ENCODE assay signal across 8 mouse cellular contexts in genomic region chr3:89390699-89391662, GRCm38 (mm10). TPM values are rescaled to one million over a fixed set of nuclear protein-coding genes. Genes with fewer than 3 reads are reported as not detected.
A peak's percentile ranks its signal among the peaks of the same experiment; 100 is the strongest.
DNase-seq lines count a peak whose midpoint lies in the region; ATAC-seq and TF ChIP-seq lines count a peak whose summit lies in the region.

No protein-coding gene starts in this region.

- H3K36me3 ChIP-seq in CH12.LX (replicated peaks in 1 of 2; ENCODE audit: control insufficient read depth in 1 of 2, insufficient read depth in 1 of 2, low read length in 1 of 2): peaks cover 0 to 4% of the 10 kb centered on the region in 2 experiments
- no peaks in the 10 kb centered on the region for H3K36me3 ChIP-seq in embryonic facial prominence, embryonic 12.5 days
- H3K36me3 ChIP-seq in hindbrain, embryonic 14.5 days (replicated peaks; ENCODE audit: control insufficient read depth, insufficient read depth): no peaks in the 10 kb centered on the region
- H3K36me3 ChIP-seq in lung, postnatal 0 days (ENCODE audit: insufficient read depth, low read length): no peaks in the 10 kb centered on the region

- peaks cover 6 to 53% of the 10 kb centered on the region in 2 experiments for H3K4me1 ChIP-seq in CH12.LX (ENCODE audit: control insufficient read depth in 1 of 2, insufficient read depth in 2 of 2)
- H3K4me1 ChIP-seq in embryonic facial prominence, embryonic 12.5 days: peaks cover 60% of the 10 kb centered on the region
- H3K4me1 ChIP-seq in hindbrain, embryonic 14.5 days (replicated peaks; ENCODE audit: control insufficient read depth, insufficient read depth, low read length): peaks cover 41% of the 10 kb centered on the region
- peaks cover 24% of the 10 kb centered on the region for H3K4me1 ChIP-seq in lung, postnatal 0 days (ENCODE audit: insufficient read depth, low read depth, low read length)

- in situ Hi-C loops in CH12.LX (cut with MboI; ENCODE audit: low pct_ligation_motif_present, low pct_unique_long_range_greater_than_20kb, low sequenced_read_pairs): no loop called here

- no peaks in the 10 kb centered on the region for H3K9me3 ChIP-seq in CH12.LX (replicated peaks; ENCODE audit: low read length)
- no peaks in the 10 kb centered on the region for H3K9me3 ChIP-seq in embryonic facial prominence, embryonic 12.5 days
- no peaks in the 10 kb centered on the region for H3K9me3 ChIP-seq in hindbrain, embryonic 14.5 days (ENCODE audit: control insufficient read depth, low read length)
- H3K9me3 ChIP-seq in lung, postnatal 0 days (ENCODE audit: low read length): no peaks in the 10 kb centered on the region

- TF ChIP-seq POLR2A in CH12.LX (IDR thresholded peaks at IDR 0.05; ENCODE audit: low read depth, low read length): no peak; the same call in 1 of the 2 replicates

- H3K4me2 ChIP-seq in CH12.LX (ENCODE audit: insufficient read depth, low read depth, poor library complexity, severe bottlenecking): peak overlapping the region; percentile 79
- H3K4me2 ChIP-seq in embryonic facial prominence, embryonic 12.5 days (replicated peaks): peak overlapping the region; percentile 97
- H3K4me2 ChIP-seq in hindbrain, embryonic 14.5 days (replicated peaks): peak overlapping the region; percentile 100
- H3K4me2 ChIP-seq in lung, postnatal 0 days (replicated peaks; ENCODE audit: low read depth, low read length): peak overlapping the region; percentile 99

- no peak for ATAC-seq in embryonic facial prominence, embryonic 12.5 days (ENCODE audit: insufficient number of reproducible peaks, insufficient read depth, low FRiP score, low TSS enrichment)
- no peak for ATAC-seq in hindbrain, embryonic 14.5 days (ENCODE audit: low FRiP score)
- no peak for ATAC-seq in lung, postnatal 0 days

- H3K4me3 ChIP-seq in CH12.LX (replicated peaks in 1 of 3; ENCODE audit: low read depth in 2 of 3, low read length in 2 of 3, poor library complexity in 1 of 3): peak overlapping the region; percentile 60 to 86 (median 85)
- H3K4me3 ChIP-seq in embryonic facial prominence, embryonic 12.5 days: peak overlapping the region; percentile 50
- peak overlapping the region; percentile 48 for H3K4me3 ChIP-seq in hindbrain, embryonic 14.5 days (replicated peaks; ENCODE audit: low read length)
- H3K4me3 ChIP-seq in lung, postnatal 0 days (ENCODE audit: low read depth, low read length): peak overlapping the region; percentile 78

- peak; percentile 61 to 82 for DNase-seq in adrenal gland, adult (ENCODE audit: inconsistent age in 2 of 2, low spot score in 1 of 2)
- no peak for DNase-seq in adrenal gland, adult 8-10 months
- peak; percentile 67 for DNase-seq in CH12.LX (ENCODE audit: extremely low read depth)
- no peak for DNase-seq in hindbrain, embryonic 14.5 days (ENCODE audit: low spot score)
- peak; percentile 32 for DNase-seq in lung, postnatal 0 days (ENCODE audit: low spot score)
- DNase-seq in testis, postnatal 10 days (ENCODE audit: low spot score): peak; percentile 69
- no peak for DNase-seq in gastrocnemius, postnatal 4 days (ENCODE audit: low spot score in 2 of 2)

- no peak for TF ChIP-seq EP300 in CH12.LX (IDR thresholded peaks at IDR 0.05; ENCODE audit: low read length)
- TF ChIP-seq EP300 in lung, postnatal 0 days (IDR thresholded peaks at IDR 0.05): no peak

- dilution Hi-C loops in CH12.LX (cut with MboI; ENCODE audit: extremely low pct_ligation_motif_present, extremely low pct_unique_long_range_greater_than_20kb, low sequenced_read_pairs): no loop called here

- H3K27me3 ChIP-seq in CH12.LX (replicated peaks): no peaks in the 10 kb centered on the region
- peaks cover 26% of the 10 kb centered on the region for H3K27me3 ChIP-seq in embryonic facial prominence, embryonic 12.5 days
- peaks cover 28% of the 10 kb centered on the region for H3K27me3 ChIP-seq in hindbrain, embryonic 14.5 days (ENCODE audit: control insufficient read depth, insufficient read depth, low read length)
- no peaks in the 10 kb centered on the region for H3K27me3 ChIP-seq in lung, postnatal 0 days (replicated peaks; ENCODE audit: insufficient read depth, low read length)

- H3K9ac ChIP-seq in CH12.LX (ENCODE audit: insufficient read depth, low read depth): peak overlapping the region; percentile 97
- peak overlapping the region; percentile 53 for H3K9ac ChIP-seq in embryonic facial prominence, embryonic 12.5 days
- H3K9ac ChIP-seq in hindbrain, embryonic 14.5 days: peak overlapping the region; percentile 71
- H3K9ac ChIP-seq in lung, postnatal 0 days (replicated peaks; ENCODE audit: low read depth): peak overlapping the region; percentile 77

- no peak for TF ChIP-seq RAD21 in CH12.LX (IDR thresholded peaks at IDR 0.05; ENCODE audit: low read depth, low read length)

- 6% methylated on average over 19 of the region's 19 CpGs for WGBS in embryonic facial prominence, embryonic 12.5 days
- WGBS in hindbrain, embryonic 14.5 days: 11% methylated on average over 19 of the region's 19 CpGs
- WGBS in lung, postnatal 0 days: 13% methylated on average over 19 of the region's 19 CpGs

- peak overlapping the region; percentile 99 for H3K27ac ChIP-seq in CH12.LX (ENCODE audit: insufficient read depth, low read depth)
- no peak overlapping the region for H3K27ac ChIP-seq in embryonic facial prominence, embryonic 12.5 days
- H3K27ac ChIP-seq in hindbrain, embryonic 14.5 days: no peak overlapping the region
- peak overlapping the region; percentile 97 for H3K27ac ChIP-seq in lung, postnatal 0 days (ENCODE audit: low read length)

- H3K79me2 ChIP-seq in CH12.LX (replicated peaks; ENCODE audit: control insufficient read depth, extremely low read depth, insufficient read depth, poor library complexity, severe bottlenecking): peaks cover 32% of the 10 kb centered on the region

- TF ChIP-seq CTCF in CH12.LX (conservative IDR thresholded peaks at IDR 0.05 in 1 of 2, IDR thresholded peaks at IDR 0.05 in 1 of 2; ENCODE audit: low read depth in 2 of 2, low read length in 2 of 2): no peak
- no peak for TF ChIP-seq CTCF in lung, postnatal 0 days (IDR thresholded peaks at IDR 0.05)

TF ChIP-seq in CH12.LX, 34 proteins besides CTCF, POLR2A, EP300 and RAD21 (continues in another document):
- TF ChIP-seq ETS1 (conservative IDR thresholded peaks at IDR 0.05; ENCODE audit: low read depth, low read length): no peak
- TF ChIP-seq UBTF (IDR thresholded peaks at IDR 0.05; ENCODE audit: low read depth, low read length): no peak
- no peak for TF ChIP-seq CHD1 (IDR thresholded peaks at IDR 0.05; ENCODE audit: low read depth, low read length)
- TF ChIP-seq GABPA (IDR thresholded peaks at IDR 0.05; ENCODE audit: insufficient replicate concordance, low read depth, low read length): no peak

RNA-seq across cellular contexts. Expression of gene Zbtb7b, which starts 3.6 kb away (rescaled TPM):
- total RNA-seq in adrenal gland, adult 8-10 months (2022): 10 to 100 TPM; 59.9 to 98.9 (median 77.9) TPM
- total RNA-seq in CH12.LX (2012; rRNA removed) (31.6 and 34.2 TPM in 2 replicates), CH12.LX (2014; rRNA removed) (11.9 and 12.7 TPM in 2 replicates)
- 27.6 and 32.4 TPM in 2 replicates for polyA plus RNA-seq in CH12.LX (2012; ENCODE audit: insufficient read length, low read depth)
- 0.83 and 1.9 TPM in 2 replicates for polyA plus RNA-seq in embryonic facial prominence, embryonic 12.5 days (2016; fragmentation: Nextera tagmentation; extraction: Ambion mirVana)
- polyA plus RNA-seq in hindbrain, embryonic 14.5 days (2014; fragmentation: Nextera tagmentation; extraction: Ambion mirVana): 0.46 and 1.1 TPM in 2 replicates
- 6.4 and 7.3 TPM in 2 replicates for polyA plus RNA-seq in lung, postnatal 0 days (2015; fragmentation: Nextera tagmentation; extraction: Ambion mirVana)
- total RNA-seq in gastrocnemius, postnatal 4 days (2021): 10 to 100 TPM; 14.1 to 23.9 TPM

RNA-seq across cellular contexts. Expression of gene Lenep, which starts 11.6 kb away (rescaled TPM):
- total RNA-seq in adrenal gland, adult 8-10 months (2022): 1 to 10 TPM in 2 of 4 experiments, under 1 TPM in 1, not detected in 1; 0.22 to 3.1 (median 1.3) TPM
- not detected in 2 replicates for total RNA-seq in CH12.LX (2012; rRNA removed)
- total RNA-seq in CH12.LX (2014; rRNA removed): not detected in 2 replicates
- polyA plus RNA-seq in CH12.LX (2012; ENCODE audit: insufficient read length, low read depth): not detected in 2 replicates
- polyA plus RNA-seq in embryonic facial prominence, embryonic 12.5 days (2016; fragmentation: Nextera tagmentation; extraction: Ambion mirVana): 0.09 and 0.64 TPM in 2 replicates
- polyA plus RNA-seq in hindbrain, embryonic 14.5 days (2014; fragmentation: Nextera tagmentation; extraction: Ambion mirVana): not detected in 2 replicates
- not detected in 2 replicates for polyA plus RNA-seq in lung, postnatal 0 days (2015; fragmentation: Nextera tagmentation; extraction: Ambion mirVana)
- under 1 TPM in 1 of 2 experiments, not detected in 1; 0.83 TPM for total RNA-seq in gastrocnemius, postnatal 4 days (2021)

RNA-seq across cellular contexts. Expression of gene Flad1, which starts 20.7 kb away (rescaled TPM):
- total RNA-seq in adrenal gland, adult 8-10 months (2022): 10 to 100 TPM; 25.7 to 39.9 (median 33.0) TPM
- total RNA-seq in CH12.LX (2012; rRNA removed): 26.9 and 29.0 TPM in 2 replicates
- 28.7 and 31.1 TPM in 2 replicates for total RNA-seq in CH12.LX (2014; rRNA removed)
- polyA plus RNA-seq in CH12.LX (2012; ENCODE audit: insufficient read length, low read depth): 25.9 and 26.0 TPM in 2 replicates
- 30.3 TPM in 2 replicates for polyA plus RNA-seq in embryonic facial prominence, embryonic 12.5 days (2016; fragmentation: Nextera tagmentation; extraction: Ambion mirVana)
- polyA plus RNA-seq in hindbrain, embryonic 14.5 days (2014; fragmentation: Nextera tagmentation; extraction: Ambion mirVana): 30.8 and 33.4 TPM in 2 replicates
- polyA plus RNA-seq in lung, postnatal 0 days (2015; fragmentation: Nextera tagmentation; extraction: Ambion mirVana): 17.9 and 18.2 TPM in 2 replicates
- total RNA-seq in gastrocnemius, postnatal 4 days (2021): 10 to 100 TPM; 21.9 to 27.2 TPM

RNA-seq across cellular contexts. Expression of gene Dcst1, which starts 25.9 kb away (rescaled TPM):
- 1 to 10 TPM in 2 of 4 experiments, under 1 TPM in 2; 0.20 to 2.2 (median 0.97) TPM for total RNA-seq in adrenal gland, adult 8-10 months (2022)
- total RNA-seq in CH12.LX (2012; rRNA removed) (0.04 and 0.21 TPM in 2 replicates), CH12.LX (2014; rRNA removed) (not detected in 2 replicates)
- polyA plus RNA-seq in CH12.LX (2012; ENCODE audit: insufficient read length, low read depth): 0.10 and 0.53 TPM in 2 replicates
- 0.32 and 0.57 TPM in 2 replicates for polyA plus RNA-seq in embryonic facial prominence, embryonic 12.5 days (2016; fragmentation: Nextera tagmentation; extraction: Ambion mirVana)
- 0.43 and 1.1 TPM in 2 replicates for polyA plus RNA-seq in hindbrain, embryonic 14.5 days (2014; fragmentation: Nextera tagmentation; extraction: Ambion mirVana)
- polyA plus RNA-seq in lung, postnatal 0 days (2015; fragmentation: Nextera tagmentation; extraction: Ambion mirVana): 0.11 and 0.38 TPM in 2 replicates
- total RNA-seq in gastrocnemius, postnatal 4 days (2021): under 1 TPM; 0.27 to 0.34 TPM

RNA-seq across cellular contexts. Expression of gene Cks1b, which starts 27.2 kb away (rescaled TPM):
- 10 to 100 TPM; 20.3 to 33.2 (median 27.4) TPM for total RNA-seq in adrenal gland, adult 8-10 months (2022)
- total RNA-seq in CH12.LX (2012; rRNA removed): 173 and 195 TPM in 2 replicates
- total RNA-seq in CH12.LX (2014; rRNA removed): 224 and 268 TPM in 2 replicates
- 200 and 270 TPM in 2 replicates for polyA plus RNA-seq in CH12.LX (2012; ENCODE audit: insufficient read length, low read depth)
- polyA plus RNA-seq in embryonic facial prominence, embryonic 12.5 days (2016; fragmentation: Nextera tagmentation; extraction: Ambion mirVana): 480 and 499 TPM in 2 replicates
- 94.0 and 99.4 TPM in 2 replicates for polyA plus RNA-seq in hindbrain, embryonic 14.5 days (2014; fragmentation: Nextera tagmentation; extraction: Ambion mirVana)
- polyA plus RNA-seq in lung, postnatal 0 days (2015; fragmentation: Nextera tagmentation; extraction: Ambion mirVana): 75.5 and 83.0 TPM in 2 replicates
- total RNA-seq in gastrocnemius, postnatal 4 days (2021): 10 to 100 TPM; 35.7 to 44.5 TPM

Comparison
In these comparisons a context has a peak if more than half of its experiments do, and no peak if none do; other contexts are left out.
1. DNase-seq: peak in adrenal gland, adult (2 of 2), CH12.LX (single experiment), lung, postnatal 0 days (single experiment) and testis, postnatal 10 days (single experiment); none in adrenal gland, adult 8-10 months (single experiment), hindbrain, embryonic 14.5 days (single experiment) and gastrocnemius, postnatal 4 days (0 of 2).
2. H3K27ac ChIP-seq: peak in CH12.LX (single experiment) and lung, postnatal 0 days (single experiment); none in embryonic facial prominence, embryonic 12.5 days (single experiment) and hindbrain, embryonic 14.5 days (single experiment).
3. Peak in every context shown above with its lines, with median percentiles within 50 percentile points of each other: H3K4me2 ChIP-seq, H3K4me3 ChIP-seq and H3K9ac ChIP-seq.